Mouse (Mus musculus): Measurements from ENCODE around the gene Hba-x.
"Not testable (repeated sequence)": the region's sequence is repeated elsewhere in the genome, so short reads cannot be mapped to it uniquely, and the experiment has no call there.

Gene Hba-x

GRCm38 (mm10) chr11:32250880-32251763, 25.1 kb upstream of the Hba-x start:
- DNase-seq: no peak

- no peak for DNase-seq
These were observed 23.1 kb upstream of the Hba-x start for GRCm38 (mm10) chr11:32253121-32253520.

- no peak for DNase-seq
These were observed 20.1 kb upstream of the Hba-x start for GRCm38 (mm10) chr11:32256146-32256545.

GRCm38 (mm10) chr11:32256566-32256965, 19.6 kb upstream of the Hba-x start:
- no peak for DNase-seq

- DNase-seq: no peak
These were observed 13.4 kb upstream of the Hba-x start for GRCm38 (mm10) chr11:32262674-32263415.

GRCm38 (mm10) chr11:32265117-32265738, 11.0 kb upstream of the Hba-x start:
- no peak for DNase-seq

GRCm38 (mm10) chr11:32266194-32266593, 10.0 kb upstream of the Hba-x start:
- no peak for DNase-seq

- DNase-seq: no peak
These were observed 9.4 kb upstream of the Hba-x start for GRCm38 (mm10) chr11:32266776-32267175.

- DNase-seq: peak; percentile 97 to 99
These were observed 8.9 kb upstream of the Hba-x start, which contains the start of gene Nprl3 for GRCm38 (mm10) chr11:32267188-32267884. Nprl3 (minus strand) TSS chr11:32267707.

GRCm38 (mm10) chr11:32267964-32268363, 8.2 kb upstream of the Hba-x start:
- DNase-seq: peak in 1 of 2 experiments; percentile 31

GRCm38 (mm10) chr11:32268952-32269351, 7.2 kb upstream of the Hba-x start:
- no peak for DNase-seq

- no peak for DNase-seq
These were observed 5.0 kb upstream of the Hba-x start for GRCm38 (mm10) chr11:32271178-32271577.

- no peak for DNase-seq
These were observed 1.7 kb downstream of the Hba-x start for GRCm38 (mm10) chr11:32277736-32278457.

GRCm38 (mm10) chr11:32278458-32278957, 2.3 kb downstream of the Hba-x start:
- no peak for DNase-seq

GRCm38 (mm10) chr11:32280646-32281045, 4.4 kb downstream of the Hba-x start:
- no peak for DNase-seq

- no peak for DNase-seq
These were observed 5.4 kb downstream of the Hba-x start for GRCm38 (mm10) chr11:32281416-32282144.

GRCm38 (mm10) chr11:32283091-32283777, 7.0 kb downstream of the Hba-x start, which contains the start of gene Hba-a1:
Hba-a1 (plus strand) TSS chr11:32283511.
- DNase-seq: not testable (repeated sequence)

GRCm38 (mm10) chr11:32284582-32284981, 8.4 kb downstream of the Hba-x start:
- DNase-seq: not testable (repeated sequence)

GRCm38 (mm10) chr11:32285031-32285775, 9.0 kb downstream of the Hba-x start:
- no peak for DNase-seq

- not testable (repeated sequence) for DNase-seq
These were observed 9.7 kb downstream of the Hba-x start for GRCm38 (mm10) chr11:32285887-32286286.

Data from kidney, postnatal 4 days (tissue).